8 mouse cellular contexts compared by ENCODE assay signal in the genomic region with DNA sequence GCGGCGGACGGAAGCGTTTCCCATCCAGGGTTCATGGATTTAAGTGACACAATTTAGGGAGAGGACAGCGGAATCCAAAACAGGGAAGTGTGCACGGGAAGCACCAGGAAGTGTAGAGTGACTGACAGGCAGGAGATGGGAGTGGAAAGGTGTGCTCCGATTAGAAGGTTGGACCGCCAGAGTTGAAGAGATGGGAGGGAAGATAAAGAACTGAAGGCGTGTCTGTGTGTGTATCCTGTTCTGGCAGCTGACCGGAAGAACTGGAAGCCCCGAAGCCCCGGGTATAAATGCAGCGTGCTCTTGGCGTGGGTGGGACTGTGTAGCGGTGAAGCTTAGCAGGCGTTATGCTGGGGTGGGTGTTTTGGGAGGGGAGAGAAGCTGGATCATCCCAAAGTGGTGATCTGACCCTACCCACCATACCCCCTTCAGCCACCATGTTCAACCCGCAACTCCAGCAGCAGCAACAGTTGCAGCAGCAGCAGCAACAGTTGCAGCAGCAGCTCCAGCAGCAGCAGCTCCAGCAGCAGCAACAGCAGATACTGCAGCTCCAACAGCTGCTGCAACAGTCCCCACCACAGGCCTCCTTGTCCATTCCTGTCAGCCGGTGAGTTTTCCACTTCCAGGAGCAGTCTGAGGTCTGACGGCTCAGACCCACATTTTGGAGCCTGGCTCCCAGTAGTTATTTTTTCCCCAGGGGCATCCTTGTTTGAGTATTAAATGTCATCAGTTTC. TPM values are rescaled to one million over a fixed set of nuclear protein-coding genes. Genes with fewer than 3 reads are reported as not detected.
A peak's percentile ranks its signal among the peaks of the same experiment; 100 is the strongest.
DNase-seq lines count a peak whose midpoint lies in the region; ATAC-seq lines count a peak whose summit lies in the region.

No protein-coding gene starts in this region.

- H3K36me3 ChIP-seq in hindbrain, embryonic 13.5 days: peaks cover 34% of the 10 kb centered on the region
- H3K36me3 ChIP-seq in liver, embryonic 16.5 days (ENCODE audit: control insufficient read depth, insufficient read depth): no peaks in the 10 kb centered on the region
- peaks cover 11% of the 10 kb centered on the region; the same call in 1 of the 2 replicates for H3K36me3 ChIP-seq in neural tube, embryonic 14.5 days (ENCODE audit: control insufficient read depth, insufficient read depth, low read length)

- peak overlapping the region; percentile 90 for H3K27ac ChIP-seq in hindbrain, embryonic 13.5 days
- peak overlapping the region; percentile 88 for H3K27ac ChIP-seq in liver, embryonic 16.5 days (ENCODE audit: low read length)
- H3K27ac ChIP-seq in neural tube, embryonic 14.5 days (ENCODE audit: low read depth, low read length): peak overlapping the region; percentile 78

- WGBS in hindbrain, embryonic 13.5 days: 11% methylated on average over 19 of the region's 19 CpGs
- 11% methylated on average over 19 of the region's 19 CpGs for WGBS in liver, embryonic 16.5 days (ENCODE audit: insufficient replicate concordance)
- WGBS in neural tube, embryonic 14.5 days: 14% methylated on average over 17 of the region's 19 CpGs

- peak overlapping the region; percentile 85 for H3K4me3 ChIP-seq in hindbrain, embryonic 13.5 days
- peak overlapping the region; percentile 83 for H3K4me3 ChIP-seq in liver, embryonic 16.5 days (ENCODE audit: low read depth, low read length)
- peak overlapping the region; percentile 79 for H3K4me3 ChIP-seq in neural tube, embryonic 14.5 days (ENCODE audit: low read depth, low read length)

- H3K9me3 ChIP-seq in hindbrain, embryonic 13.5 days: no peaks in the 10 kb centered on the region
- no peaks in the 10 kb centered on the region for H3K9me3 ChIP-seq in liver, embryonic 16.5 days (replicated peaks; ENCODE audit: control insufficient read depth, low read length)
- no peaks in the 10 kb centered on the region for H3K9me3 ChIP-seq in neural tube, embryonic 14.5 days (ENCODE audit: control insufficient read depth, low read length)

- ATAC-seq in hindbrain, embryonic 13.5 days (ENCODE audit: low FRiP score): peak; percentile 60
- ATAC-seq in liver, embryonic 16.5 days (ENCODE audit: low read depth): peak; percentile 40
- ATAC-seq in neural tube, embryonic 14.5 days (ENCODE audit: low read depth): no peak

- peak; percentile 19 for DNase-seq in thymus, postnatal 0 days (ENCODE audit: low spot score)
- no peak for DNase-seq in thymus, adult 18-20 months
- DNase-seq in embryo, embryonic 11.5 days (ENCODE audit: low read depth, low spot score): peak; percentile 14
- no peak for DNase-seq in cerebellum, adult 11 months
- DNase-seq in gastrocnemius, postnatal 4 days (ENCODE audit: low spot score in 2 of 2): no peak

- H3K4me2 ChIP-seq in hindbrain, embryonic 13.5 days: peak overlapping the region; percentile 90
- H3K4me2 ChIP-seq in liver, embryonic 16.5 days (ENCODE audit: low read depth, low read length): peak overlapping the region; percentile 97
- H3K4me2 ChIP-seq in neural tube, embryonic 14.5 days (ENCODE audit: low read depth, low read length): peak overlapping the region; percentile 88

- H3K9ac ChIP-seq in hindbrain, embryonic 13.5 days: peak overlapping the region; percentile 91
- H3K9ac ChIP-seq in liver, embryonic 16.5 days (ENCODE audit: low read depth, low read length): peak overlapping the region; percentile 87
- H3K9ac ChIP-seq in neural tube, embryonic 14.5 days (replicated peaks; ENCODE audit: low read depth, low read length): peak overlapping the region; percentile 88

- H3K4me1 ChIP-seq in hindbrain, embryonic 13.5 days (replicated peaks): peaks cover 31% of the 10 kb centered on the region
- H3K4me1 ChIP-seq in liver, embryonic 16.5 days (ENCODE audit: control insufficient read depth, low read depth, low read length): peaks cover 21% of the 10 kb centered on the region
- peaks cover 15% of the 10 kb centered on the region for H3K4me1 ChIP-seq in neural tube, embryonic 14.5 days (ENCODE audit: control insufficient read depth, insufficient read depth, low read length)

- H3K27me3 ChIP-seq in hindbrain, embryonic 13.5 days: peaks cover 8% of the 10 kb centered on the region
- no peaks in the 10 kb centered on the region for H3K27me3 ChIP-seq in liver, embryonic 16.5 days (ENCODE audit: control insufficient read depth, insufficient read depth, low read depth, low read length)
- H3K27me3 ChIP-seq in neural tube, embryonic 14.5 days (ENCODE audit: control insufficient read depth, insufficient read depth, low read length): no peaks in the 10 kb centered on the region

RNA-seq across cellular contexts. Expression of a gene that starts 10.4 kb away (rescaled TPM):
- 0.69 and 0.83 TPM in 2 replicates for polyA plus RNA-seq in thymus, postnatal 0 days (2015; fragmentation: Nextera tagmentation; extraction: Ambion mirVana)
- 42.7 and 44.3 TPM in 2 replicates for polyA plus RNA-seq in hindbrain, embryonic 13.5 days (2015; fragmentation: Nextera tagmentation; extraction: Ambion mirVana)
- polyA plus RNA-seq in liver, embryonic 16.5 days (2015; fragmentation: Nextera tagmentation; extraction: Ambion mirVana): 0.25 and 0.52 TPM in 2 replicates
- 102 and 146 TPM in 2 replicates for polyA plus RNA-seq in neural tube, embryonic 14.5 days (2014; fragmentation: Nextera tagmentation; extraction: Ambion mirVana)
- total RNA-seq in gastrocnemius, postnatal 4 days (2021): 10 to 100 TPM; 36.5 to 38.7 TPM

RNA-seq across cellular contexts. Expression of a gene that starts 11.4 kb away (rescaled TPM):
- 30.5 and 37.6 TPM in 2 replicates for polyA plus RNA-seq in thymus, postnatal 0 days (2015; fragmentation: Nextera tagmentation; extraction: Ambion mirVana)
- polyA plus RNA-seq in hindbrain, embryonic 13.5 days (2015; fragmentation: Nextera tagmentation; extraction: Ambion mirVana): 52.4 and 53.7 TPM in 2 replicates
- polyA plus RNA-seq in liver, embryonic 16.5 days (2015; fragmentation: Nextera tagmentation; extraction: Ambion mirVana): 15.1 and 18.8 TPM in 2 replicates
- polyA plus RNA-seq in neural tube, embryonic 14.5 days (2014; fragmentation: Nextera tagmentation; extraction: Ambion mirVana): 47.7 and 48.3 TPM in 2 replicates
- total RNA-seq in gastrocnemius, postnatal 4 days (2021): 10 to 100 TPM; 53.4 to 60.4 TPM

RNA-seq across cellular contexts. Expression of a gene that starts 18.2 kb away (rescaled TPM):
- 66.9 and 77.3 TPM in 2 replicates for polyA plus RNA-seq in thymus, postnatal 0 days (2015; fragmentation: Nextera tagmentation; extraction: Ambion mirVana)
- polyA plus RNA-seq in hindbrain, embryonic 13.5 days (2015; fragmentation: Nextera tagmentation; extraction: Ambion mirVana): 103 and 108 TPM in 2 replicates
- 20.2 and 21.6 TPM in 2 replicates for polyA plus RNA-seq in liver, embryonic 16.5 days (2015; fragmentation: Nextera tagmentation; extraction: Ambion mirVana)
- 157 and 198 TPM in 2 replicates for polyA plus RNA-seq in neural tube, embryonic 14.5 days (2014; fragmentation: Nextera tagmentation; extraction: Ambion mirVana)
- 10 to 100 TPM; 56.4 to 58.6 TPM for total RNA-seq in gastrocnemius, postnatal 4 days (2021)

RNA-seq across cellular contexts. Expression of a gene that starts 24.5 kb away (rescaled TPM):
- 4.3 and 6.3 TPM in 2 replicates for polyA plus RNA-seq in thymus, postnatal 0 days (2015; fragmentation: Nextera tagmentation; extraction: Ambion mirVana)
- polyA plus RNA-seq in hindbrain, embryonic 13.5 days (2015; fragmentation: Nextera tagmentation; extraction: Ambion mirVana): 1.0 TPM in 1 of 2 replicates, not detected in the other
- 212 and 273 TPM in 2 replicates for polyA plus RNA-seq in liver, embryonic 16.5 days (2015; fragmentation: Nextera tagmentation; extraction: Ambion mirVana)
- polyA plus RNA-seq in neural tube, embryonic 14.5 days (2014; fragmentation: Nextera tagmentation; extraction: Ambion mirVana): 0.35 and 0.40 TPM in 2 replicates
- total RNA-seq in gastrocnemius, postnatal 4 days (2021): 1 to 10 TPM; 3.0 to 4.4 TPM

RNA-seq across cellular contexts. Expression of a gene that starts 32.2 kb away (rescaled TPM):
- 17.8 and 18.5 TPM in 2 replicates for polyA plus RNA-seq in thymus, postnatal 0 days (2015; fragmentation: Nextera tagmentation; extraction: Ambion mirVana)
- 41.2 and 41.3 TPM in 2 replicates for polyA plus RNA-seq in hindbrain, embryonic 13.5 days (2015; fragmentation: Nextera tagmentation; extraction: Ambion mirVana)
- polyA plus RNA-seq in liver, embryonic 16.5 days (2015; fragmentation: Nextera tagmentation; extraction: Ambion mirVana): 9.4 and 11.0 TPM in 2 replicates
- polyA plus RNA-seq in neural tube, embryonic 14.5 days (2014; fragmentation: Nextera tagmentation; extraction: Ambion mirVana): 58.1 and 65.9 TPM in 2 replicates
- total RNA-seq in gastrocnemius, postnatal 4 days (2021): 10 to 100 TPM; 35.1 to 41.4 TPM

Comparison
In these comparisons a context has a peak if more than half of its experiments do, and no peak if none do; other contexts are left out.
1. DNase-seq: peak in thymus, postnatal 0 days (single experiment) and embryo, embryonic 11.5 days (single experiment); none in thymus, adult 18-20 months (0 of 2), cerebellum, adult 11 months (single experiment) and gastrocnemius, postnatal 4 days (0 of 2).
2. RNA of a gene that starts 10.4 kb away (polyA plus RNA-seq): 102 to 146 TPM in neural tube, embryonic 14.5 days and 42.7 to 44.3 TPM in hindbrain, embryonic 13.5 days; 0.69 to 0.83 TPM in thymus, postnatal 0 days and 0.25 to 0.52 TPM in liver, embryonic 16.5 days; every median in the first group is over 10 times any median in the second.
3. Peak in every context shown above with its lines, with median percentiles within 50 percentile points of each other: H3K27ac ChIP-seq, H3K4me2 ChIP-seq, H3K4me3 ChIP-seq and H3K9ac ChIP-seq.